Mouse (Mus musculus) C2C12 (cell line): Measurements from ENCODE around the gene Lama2.

Experiments
- CEBPB ChIP-seq: IDR thresholded peaks from one replicate; pipeline ENCODE4 v1.6.1; 2011; ENCODE audit warnings: low read depth, mild to moderate bottlenecking, control low read depth, moderate library complexity
- CTCF ChIP-seq: IDR thresholded peaks from one replicate; pipeline ENCODE4 v1.5.1; 2011; ENCODE audit not compliant: control insufficient read depth, insufficient read depth, insufficient read length
- FOSL1 ChIP-seq: IDR thresholded peaks from one replicate; pipeline ENCODE4 v1.8.0; 2011; ENCODE audit warnings: mild to moderate bottlenecking, low read length; ENCODE audit not compliant: poor library complexity, insufficient read depth, severe bottlenecking
- MAX ChIP-seq: IDR thresholded peaks from one replicate; pipeline ENCODE4 v1.6.1; 2011; ENCODE audit warnings: mild to moderate bottlenecking, control low read depth
- MYOD1 ChIP-seq: IDR thresholded peaks from one replicate; pipeline ENCODE4 v1.6.1; 2011; ENCODE audit warnings: low read depth; ENCODE audit not compliant: control insufficient read depth, insufficient read length
- MYOG ChIP-seq: IDR thresholded peaks from one replicate; pipeline ENCODE4 v1.6.1; 2011; ENCODE audit not compliant: control insufficient read depth, insufficient read length; ENCODE audit errors: extremely low read depth
- USF1 ChIP-seq: IDR thresholded peaks from one replicate; pipeline ENCODE4 v1.6.1; 2011; ENCODE audit warnings: low read depth, mild to moderate bottlenecking, control low read depth, moderate library complexity

DNA sequence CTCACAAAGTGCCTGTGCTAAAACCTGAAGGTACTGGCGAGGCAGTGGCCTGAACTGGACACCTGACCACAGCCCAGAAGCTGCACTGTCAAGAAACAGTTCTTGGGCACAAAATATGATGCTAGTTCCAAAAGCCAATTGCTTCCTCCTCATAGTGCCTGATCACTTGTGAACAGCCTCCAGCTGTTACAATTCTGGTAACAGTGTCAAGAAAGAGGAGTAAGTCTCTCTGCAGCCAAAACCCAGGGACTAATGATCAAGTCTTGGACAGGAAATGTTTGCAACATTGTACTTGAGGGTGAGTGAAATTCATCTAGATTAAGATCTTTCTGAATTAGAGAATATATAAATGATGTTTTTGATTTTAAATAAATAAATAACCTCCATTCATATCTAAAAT lies 399.9 kb downstream of the Lama2 start:
- TF ChIP-seq USF1 (no peak), CTCF (no peak), MYOG (no peak), MAX (no peak), CEBPB (no peak), MYOD1 (no peak), FOSL1 (no peak)
